Mouse (Mus musculus) thymus, adult 2 months (tissue): ENCODE data around the gene Myh7.

Experiments used
- CTCF ChIP-seq: fragments of 200-500 bp; IDR thresholded peaks from 2 replicates; pipeline ENCODE4 v1.5.1; 2012; ENCODE audit warnings: mild to moderate bottlenecking, control low read depth, low read length, moderate library complexity, borderline replicate concordance; ENCODE audit not compliant: control insufficient read depth, poor library complexity, insufficient read depth; ENCODE audit errors: extremely low read depth
- POLR2A ChIP-seq: fragments of 200-500 bp; IDR thresholded peaks from 2 replicates; pipeline ENCODE4 v1.6.1; 2012; ENCODE audit warnings: mild to moderate bottlenecking, low read length, control low read depth, moderate library complexity; ENCODE audit not compliant: control insufficient read depth, poor library complexity, insufficient read depth; ENCODE audit errors: extremely low read depth

- no peak for TF ChIP-seq CTCF
- no peak for TF ChIP-seq POLR2A
These were observed 68.8 kb downstream of the Myh7 start, which contains the start of gene Efs for GRCm38 (mm10) chr14:54925349-54926342.
